Mouse (Mus musculus) kidney, adult 9 months (tissue): ENCODE results near the gene Cd37.

Source experiments
- DNase-seq: peaks from one replicate; pipeline ENCODE4 v3.0.0; 2022

Gene Cd37

GRCm38 (mm10) chr7:45198435-45198834, 40.5 kb downstream of the Cd37 start:
- DNase-seq = peak; percentile 82

DNA sequence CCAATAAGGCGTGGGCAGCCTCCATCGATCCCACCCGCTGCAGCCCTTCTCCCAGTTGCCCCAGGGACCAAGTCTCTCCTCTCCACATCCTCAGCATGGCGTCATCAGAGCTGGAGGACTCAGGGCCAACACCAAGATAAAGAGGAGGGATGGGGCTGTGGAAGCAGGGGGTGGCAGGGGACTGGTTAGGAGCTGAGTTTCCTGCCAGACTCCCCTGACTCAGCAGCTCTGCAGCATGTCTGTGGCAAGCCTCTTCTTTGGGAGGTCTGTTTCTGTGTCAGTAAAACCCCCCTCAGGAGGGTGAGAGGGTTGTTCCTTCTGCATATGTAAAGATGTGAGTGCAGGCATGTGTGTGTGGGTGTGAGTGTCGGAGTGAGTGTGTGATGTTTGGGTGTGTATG, 41.9 kb downstream of the Cd37 start:
- DNase-seq = no peak

GRCm38 (mm10) chr7:45196176-45196535, 42.8 kb downstream of the Cd37 start:
- no peak for DNase-seq

DNA sequence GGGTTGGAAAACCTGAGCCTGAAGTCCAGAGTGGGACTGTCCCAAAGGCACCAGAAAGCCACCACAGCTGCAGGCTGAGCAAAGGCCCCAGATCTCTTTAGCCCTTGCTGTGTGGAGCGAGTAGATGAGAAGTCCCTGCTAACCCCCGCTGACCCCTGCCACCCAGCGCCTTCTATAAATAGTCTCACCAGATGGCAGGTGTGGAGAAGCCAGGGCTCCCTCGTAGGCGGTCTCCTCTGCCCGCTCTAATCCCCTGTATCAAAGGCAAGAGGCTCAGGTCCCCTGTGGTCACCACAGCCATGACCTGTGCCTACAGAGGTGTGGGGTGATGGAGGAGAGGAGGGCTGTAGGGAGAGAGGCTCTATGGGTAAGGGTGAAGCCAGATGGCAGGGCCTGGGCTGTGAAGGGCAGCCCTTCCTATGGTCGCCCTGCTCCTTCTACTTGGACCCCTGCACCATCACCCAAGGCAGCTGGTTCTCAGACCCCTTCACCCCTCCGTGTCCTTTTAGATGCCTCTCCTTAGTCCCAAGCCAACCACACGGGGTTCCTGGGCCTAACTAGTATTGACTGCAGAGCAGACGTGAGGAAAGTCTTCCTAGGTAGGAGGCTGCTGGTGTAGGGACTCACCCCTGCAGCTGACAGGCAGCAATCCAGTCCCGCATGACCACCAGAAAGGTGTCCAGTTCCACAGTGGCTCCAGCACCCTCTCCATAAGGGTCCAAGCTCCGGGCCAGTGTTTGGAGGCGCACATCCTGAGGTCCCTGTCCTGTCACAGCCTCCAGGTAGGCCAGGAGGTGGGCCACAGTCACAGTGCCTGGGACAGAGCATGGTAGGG, 43.4 kb downstream of the Cd37 start:
- no peak for DNase-seq

DNA sequence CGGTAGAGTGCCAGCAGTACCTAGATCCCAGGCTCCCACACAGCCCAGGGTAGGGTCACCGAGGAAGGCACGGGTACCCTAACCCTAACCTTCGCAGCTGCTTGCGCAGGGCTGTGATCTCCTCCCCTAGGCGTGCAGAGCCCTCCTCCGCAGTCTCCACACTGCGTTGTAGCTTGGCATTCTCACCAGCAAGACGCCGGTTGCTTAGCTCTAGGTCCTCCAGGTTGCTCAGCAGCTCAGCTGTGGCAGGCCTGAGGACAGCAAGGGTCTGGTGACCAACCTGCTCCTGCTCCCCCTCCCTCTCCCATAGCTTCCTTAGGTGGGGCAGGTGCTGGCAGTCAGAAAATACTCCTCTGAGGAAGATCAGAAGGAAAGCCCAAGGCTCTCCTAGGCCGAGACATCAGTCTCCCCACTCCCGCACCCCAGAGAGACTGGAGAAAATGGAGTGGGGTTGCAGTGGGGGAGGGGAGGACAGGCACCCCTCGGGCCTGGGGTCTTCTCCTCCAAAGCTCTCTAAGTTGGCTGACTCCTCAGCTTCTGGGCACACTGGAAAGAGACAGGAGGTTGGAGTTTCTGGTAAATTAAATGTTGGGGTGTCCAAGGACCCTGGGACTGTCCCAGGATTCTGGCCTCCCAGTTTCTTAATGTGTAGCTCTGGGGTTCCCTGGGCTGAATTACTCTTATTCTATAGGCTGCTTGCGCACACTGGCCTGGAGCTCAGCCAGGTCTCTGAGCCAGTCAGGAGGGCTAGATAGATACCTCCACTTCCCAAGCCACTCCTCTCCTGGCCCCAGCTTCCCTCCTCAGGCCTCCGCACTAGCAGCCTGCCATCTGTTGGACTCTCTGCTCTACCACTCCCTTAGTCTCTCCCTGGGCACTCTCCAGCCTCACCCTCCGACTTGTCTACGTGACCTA, 44.8 kb downstream of the Cd37 start:
- DNase-seq = no peak

DNA sequence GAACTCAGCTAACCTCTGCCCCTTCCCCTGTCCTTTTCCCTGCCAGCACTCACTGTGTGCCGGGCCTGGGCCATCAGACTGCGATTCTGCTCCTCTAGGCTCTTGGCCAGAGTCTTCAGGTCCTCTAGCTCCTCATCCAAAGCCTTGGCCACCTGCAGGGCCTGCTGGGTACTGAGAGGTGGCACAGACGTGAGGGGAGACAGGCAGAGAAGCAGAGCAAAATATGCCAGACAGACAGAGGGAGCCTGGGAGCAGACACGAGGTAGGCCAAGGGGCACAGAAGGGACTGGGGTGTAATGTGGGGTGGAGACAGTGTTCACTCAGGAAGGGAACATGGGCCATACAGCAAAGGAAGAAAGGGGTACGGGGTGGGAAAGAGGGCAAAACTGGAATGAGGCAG, 45.5 kb downstream of the Cd37 start:
- DNase-seq = no peak

GRCm38 (mm10) chr7:45192585-45193310, 46.2 kb downstream of the Cd37 start:
- DNase-seq = no peak

- DNase-seq = no peak
Observed at GRCm38 (mm10) chr7:45191803-45192363, 47.0 kb downstream of the Cd37 start.

- DNase-seq = no peak
Observed at GRCm38 (mm10) chr7:45191161-45191560, 47.8 kb downstream of the Cd37 start.

DNA sequence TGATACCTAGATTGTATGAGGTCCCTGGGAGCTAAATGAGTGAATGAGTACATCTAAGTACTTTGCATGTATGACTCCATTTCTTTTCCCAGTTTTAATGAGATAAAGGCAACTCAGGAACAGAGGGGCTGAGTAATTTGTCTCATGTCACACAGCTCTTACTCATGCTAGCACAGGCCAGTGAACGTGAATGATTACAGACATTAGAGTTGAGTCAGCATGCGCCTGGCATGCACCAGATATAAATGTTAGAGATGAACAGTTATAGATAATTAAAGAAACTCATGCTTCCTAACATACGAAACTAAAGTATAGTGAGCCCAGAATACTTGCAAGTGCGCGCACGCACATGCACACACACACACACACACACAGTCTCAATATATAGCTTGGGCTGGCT, 48.7 kb downstream of the Cd37 start:
- DNase-seq = no peak

DNA sequence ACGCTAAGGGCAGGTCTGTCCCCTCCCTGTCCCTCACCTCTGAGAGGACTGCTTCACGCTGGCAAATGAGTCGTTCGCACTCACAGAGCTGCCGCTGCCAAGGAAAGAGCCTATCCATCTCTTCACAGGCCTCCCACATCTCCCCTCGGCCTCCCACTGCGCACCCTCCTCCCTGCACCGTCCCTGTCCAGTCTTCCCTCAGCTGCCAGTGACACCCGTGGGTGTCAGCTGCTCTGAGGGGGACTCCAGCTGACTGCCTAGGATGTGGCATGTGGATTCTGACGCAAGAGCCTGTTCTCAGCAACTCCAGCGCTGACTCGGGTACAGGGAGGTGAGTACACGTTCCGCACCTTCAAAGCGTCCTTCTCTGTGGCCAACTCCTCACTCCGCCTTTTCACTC, 49.3 kb downstream of the Cd37 start:
- DNase-seq = no peak

GRCm38 (mm10) chr7:45185921-45186320, 53.0 kb downstream of the Cd37 start:
- no peak for DNase-seq

DNA sequence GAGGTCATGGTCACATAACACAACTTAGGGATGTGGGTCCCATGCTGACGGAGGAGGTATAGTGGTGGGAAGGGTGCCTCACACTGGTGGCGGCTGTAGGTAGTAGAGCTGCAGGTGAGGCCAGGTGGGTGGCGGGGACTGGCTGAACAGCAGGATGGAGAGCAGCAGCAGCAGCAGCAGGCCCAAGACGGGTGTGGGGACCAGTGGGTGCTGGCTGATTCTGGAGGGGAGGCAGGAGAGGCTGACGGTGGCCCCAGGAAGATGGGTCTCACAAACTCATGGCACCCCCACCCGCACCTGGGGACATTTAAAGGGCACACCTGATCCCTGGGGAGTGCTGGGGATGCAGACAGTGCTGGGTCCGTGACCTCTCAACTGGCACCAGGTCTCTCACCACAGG, 55.2 kb downstream of the Cd37 start:
- DNase-seq = no peak
